Mouse (Mus musculus) testis, adult 2 months (tissue): ENCODE data around the gene Dhx30. TPM values are rescaled to one million over a fixed set of nuclear protein-coding genes. Genes with fewer than 3 reads are reported as not detected.

Source experiments
- H3K27ac ChIP-seq: fragments of 200-500 bp; 2 replicates; pipeline ENCODE4 v1.5.1; 2012; ENCODE audit warnings: low read depth, low read length; ENCODE audit not compliant: control insufficient read depth, insufficient read depth
- H3K27me3 ChIP-seq: fragments of 200-500 bp; 2 replicates; pipeline ENCODE4 v1.6.1; 2012; ENCODE audit warnings: mild to moderate bottlenecking, low read length, moderate library complexity; ENCODE audit not compliant: control insufficient read depth, insufficient read depth
- H3K36me3 ChIP-seq: fragments of 200-500 bp; 2 replicates; pipeline ENCODE4 v1.6.1; 2012; ENCODE audit warnings: mild to moderate bottlenecking, low read length; ENCODE audit not compliant: control insufficient read depth, insufficient read depth
- H3K4me1 ChIP-seq: fragments of 200-500 bp; 2 replicates; pipeline ENCODE4 v1.6.1; 2012; ENCODE audit warnings: low read length; ENCODE audit not compliant: control insufficient read depth, insufficient read depth
- H3K4me3 ChIP-seq: fragments of 200-500 bp; 2 replicates; pipeline ENCODE4 v1.5.1; 2012; ENCODE audit warnings: low read depth, mild to moderate bottlenecking, low read length, moderate library complexity, mixed read lengths; ENCODE audit not compliant: control insufficient read depth
- CTCF ChIP-seq: fragments of 200-500 bp; IDR thresholded peaks from 2 replicates; pipeline ENCODE4 v1.5.1; 2012; ENCODE audit warnings: low read depth, mild to moderate bottlenecking, inconsistent platforms, low read length, moderate library complexity; ENCODE audit not compliant: control insufficient read depth, insufficient read depth, insufficient replicate concordance
- POLR2A ChIP-seq: fragments of 200-500 bp; IDR thresholded peaks from 2 replicates; pipeline ENCODE4 v1.6.1; 2012; ENCODE audit warnings: low read depth, mild to moderate bottlenecking, inconsistent platforms, low read length, moderate library complexity; ENCODE audit not compliant: control insufficient read depth
- polyA plus RNA-seq: library from polyadenylated mRNA; depleted of rRNA; stranded (reverse); fragments of >200 nt; gene quantifications from 2 replicates; pipeline ENCODE4 v1.2.3, GENCODE M21; 2012

Gene Dhx30
- polyA plus RNA-seq, 1 experiment, result 160 TPM

DNA sequence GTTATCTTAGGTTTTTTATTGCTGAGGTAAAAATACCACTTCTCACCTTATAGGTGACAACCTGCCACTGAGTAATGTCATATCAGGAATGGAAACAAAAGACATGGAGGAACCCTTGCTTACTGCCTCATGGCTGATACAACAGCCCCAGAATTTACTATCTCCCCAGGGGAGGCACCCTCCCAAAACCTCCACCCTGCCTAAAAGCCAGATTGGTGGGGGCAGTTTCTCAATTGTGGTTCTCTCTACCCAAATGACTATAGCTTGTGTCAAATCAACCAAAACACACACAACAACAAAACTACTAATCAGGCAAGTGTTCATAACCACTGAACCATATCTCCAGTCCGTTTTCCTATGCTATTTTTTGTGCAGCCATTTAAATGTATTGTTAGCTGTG, 619 bp upstream of the Dhx30 start:
- H3K27me3 ChIP-seq, result no peaks in the 10 kb centered on the region
- no peak for TF ChIP-seq CTCF
- TF ChIP-seq POLR2A, result no peak
- peaks cover 9% of the 10 kb centered on the region for H3K4me1 ChIP-seq
- no peaks in the 10 kb centered on the region for H3K36me3 ChIP-seq
- H3K4me3 ChIP-seq, result peak overlapping the region; percentile 100; the same call in 1 of the 2 replicates
- H3K27ac ChIP-seq, result peak overlapping the region; percentile 89; the same call in 1 of the 2 replicates

DNA sequence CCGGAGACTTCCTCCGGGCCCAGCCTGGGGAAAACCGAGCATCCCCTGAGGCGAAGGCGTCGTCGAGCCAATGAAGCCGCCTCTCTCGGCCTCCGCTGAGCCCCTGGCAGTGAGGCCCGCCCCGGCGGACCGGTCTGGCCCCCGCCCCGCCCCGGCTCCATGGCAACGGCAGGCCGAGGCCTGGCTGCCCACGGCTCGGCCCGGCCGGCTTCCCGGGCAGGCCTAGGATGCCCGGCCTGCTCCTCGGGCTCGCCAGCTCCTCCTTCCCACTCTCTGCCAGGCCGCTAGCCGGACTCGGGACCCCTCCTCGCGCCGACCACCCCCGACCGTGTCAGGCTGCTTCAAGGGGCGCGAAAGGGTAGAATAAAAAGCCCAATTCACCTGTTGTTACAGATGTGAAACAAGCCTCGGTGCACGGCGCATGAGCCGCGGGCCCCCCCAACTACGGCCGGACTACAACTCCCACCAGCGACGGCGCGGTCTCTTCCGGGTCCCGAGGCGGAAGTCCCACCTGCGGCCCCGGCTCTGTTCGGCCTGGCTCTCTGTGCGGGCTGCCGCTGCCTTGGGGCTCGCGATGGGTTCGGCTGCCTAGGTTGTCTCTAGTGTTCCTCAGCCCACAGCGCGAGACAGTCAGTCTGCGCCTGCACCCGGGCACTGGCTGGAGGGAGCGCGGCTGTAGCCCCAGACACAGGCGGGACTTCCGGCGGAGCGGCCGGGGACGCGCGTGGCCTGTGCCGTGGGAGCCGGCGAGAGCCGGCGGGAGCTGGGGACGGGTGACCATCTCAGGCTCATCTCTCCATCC, 452 bp downstream of the Dhx30 start, which contains the start of gene Smarcc1:
Smarcc1 (plus strand) TSS at position 732 of the 802 bp plus-strand sequence.
- H3K27me3 ChIP-seq, result no peaks in the 10 kb centered on the region
- TF ChIP-seq POLR2A, result peak; percentile 70
- TF ChIP-seq CTCF, result no peak
- H3K36me3 ChIP-seq, result 0 out of 2 replicates have a peak, but pooled peaks cover 1% of the 10 kb centered on the region

DNA sequence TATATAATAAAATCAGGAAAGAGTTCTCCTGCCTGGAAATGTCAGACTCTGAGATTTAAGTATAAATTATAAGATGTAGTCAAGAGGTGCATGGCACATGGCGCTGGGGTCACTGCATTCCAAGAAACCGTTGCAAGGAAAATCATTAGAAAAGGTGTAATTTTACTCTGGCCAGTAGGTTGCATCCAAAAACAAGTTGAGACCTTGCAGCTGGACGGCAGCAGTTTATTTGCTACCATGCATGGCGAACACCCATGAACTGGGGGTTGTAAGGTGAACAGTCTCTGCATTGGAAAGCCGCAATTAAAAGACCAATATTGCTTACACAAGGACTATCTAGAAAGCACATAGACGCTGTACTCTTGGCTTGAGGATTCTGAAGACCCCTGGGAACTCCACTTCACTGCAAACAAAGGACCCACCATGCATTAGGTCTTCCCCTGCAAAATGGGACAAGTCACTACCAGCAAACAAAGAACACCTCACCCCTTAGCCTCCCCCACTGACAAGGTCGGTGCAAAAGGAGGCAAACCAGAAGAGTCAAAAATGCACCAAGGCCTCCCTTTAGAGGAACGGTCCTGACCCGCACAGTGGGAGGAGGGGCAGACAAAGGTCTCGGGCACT, 1.2 kb downstream of the Dhx30 start:
- H3K27ac ChIP-seq, result peak overlapping the region; percentile 93
- peak overlapping the region; percentile 100 for H3K4me3 ChIP-seq
- TF ChIP-seq POLR2A, result no peak
- TF ChIP-seq CTCF, result no peak
- no peaks in the 10 kb centered on the region for H3K27me3 ChIP-seq
- 0 out of 2 replicates have a peak, but pooled peaks cover 1% of the 10 kb centered on the region for H3K36me3 ChIP-seq
- H3K4me1 ChIP-seq, result peaks cover 9% of the 10 kb centered on the region

More for the DNA sequence above, 452 bp downstream of the Dhx30 start, which contains the start of gene Smarcc1:
- peak within 1 kb of the TSS; percentile 100 for H3K4me3 ChIP-seq
- peak within 1 kb of the TSS; percentile 93 for H3K27ac ChIP-seq
- H3K4me1 ChIP-seq, result peaks cover 9% of the 10 kb centered on the region

DNA sequence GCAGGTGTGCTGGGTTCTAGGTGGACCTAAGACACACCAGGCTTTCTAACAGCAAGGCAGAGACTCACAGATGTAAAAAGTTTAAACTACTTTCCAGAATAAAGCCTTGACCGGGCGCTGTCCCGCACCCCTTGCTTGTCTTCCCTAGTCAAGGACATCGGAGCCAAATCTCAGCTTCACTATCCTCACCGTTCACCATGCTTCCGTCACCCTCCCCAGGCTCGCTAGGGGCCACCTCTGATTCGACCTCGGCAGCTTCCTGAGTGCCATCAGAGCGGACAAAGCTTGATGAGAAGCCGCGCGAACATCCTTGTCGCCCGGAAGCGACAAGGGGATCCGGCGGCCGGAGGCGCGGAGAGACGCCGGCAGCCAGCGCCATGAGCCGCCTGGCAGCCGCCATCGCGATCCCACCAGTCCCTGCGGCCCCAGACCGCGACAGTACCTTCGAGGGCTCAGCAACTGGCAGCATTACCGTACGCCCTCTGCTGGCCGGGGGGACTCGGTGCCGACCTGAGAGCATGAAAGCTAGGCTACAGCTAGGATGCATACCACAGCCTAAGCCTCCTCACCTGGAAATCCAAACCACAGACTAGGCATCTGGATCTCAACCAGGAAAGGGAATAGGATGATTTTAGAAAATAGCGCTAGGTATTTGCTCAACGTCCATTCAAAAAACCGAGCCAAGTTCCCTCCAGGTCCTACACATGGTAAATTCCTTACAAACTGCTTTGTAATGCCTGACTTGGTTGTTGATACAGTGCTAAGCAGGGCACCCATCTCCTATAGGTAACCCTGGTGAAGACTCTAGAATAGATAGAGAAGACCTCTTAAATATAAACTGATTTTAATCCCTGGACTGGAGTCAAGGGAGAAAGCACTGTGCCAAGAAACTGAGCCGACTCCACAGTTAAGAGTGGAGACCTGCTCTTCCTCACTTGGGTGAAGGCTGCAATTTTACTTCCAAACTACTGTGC, 16.7 kb downstream of the Dhx30 start:
- peak; percentile 89 for TF ChIP-seq POLR2A
- TF ChIP-seq CTCF, result peak; percentile 97
- H3K36me3 ChIP-seq, result peaks cover 1% of the 10 kb centered on the region; the same call in 1 of the 2 replicates
- peak overlapping the region; percentile 76 for H3K27ac ChIP-seq
- no peaks in the 10 kb centered on the region; the same call in 1 of the 2 replicates for H3K4me1 ChIP-seq
- peak overlapping the region; percentile 93 for H3K4me3 ChIP-seq
- no peaks in the 10 kb centered on the region for H3K27me3 ChIP-seq

DNA sequence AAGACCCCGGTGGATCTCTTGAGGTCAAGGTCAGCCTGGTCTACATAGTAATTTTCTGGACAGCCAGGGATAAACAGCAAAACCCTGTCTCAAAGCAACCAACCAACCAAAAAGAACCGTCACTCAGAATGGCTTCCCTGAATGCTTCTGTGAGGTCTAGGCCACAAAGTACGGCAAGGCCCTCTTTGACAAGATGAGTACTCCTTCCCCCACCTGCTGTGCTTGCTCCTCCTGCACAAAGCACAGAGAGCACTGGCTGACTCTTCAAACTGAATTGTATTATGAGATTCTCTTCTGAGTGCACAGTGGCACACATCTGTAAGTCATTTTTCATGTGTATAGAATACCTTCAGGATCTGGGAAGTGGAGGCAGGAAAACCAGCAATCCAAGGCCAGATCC, 19.8 kb downstream of the Dhx30 start:
- H3K27me3 ChIP-seq, result no peaks in the 10 kb centered on the region
- H3K27ac ChIP-seq, result no peak overlapping the region
- no peak for TF ChIP-seq CTCF
- TF ChIP-seq POLR2A, result no peak
- no peak overlapping the region for H3K4me3 ChIP-seq
- H3K4me1 ChIP-seq, result no peaks in the 10 kb centered on the region; the same call in 1 of the 2 replicates
- peaks cover 2% of the 10 kb centered on the region for H3K36me3 ChIP-seq

DNA sequence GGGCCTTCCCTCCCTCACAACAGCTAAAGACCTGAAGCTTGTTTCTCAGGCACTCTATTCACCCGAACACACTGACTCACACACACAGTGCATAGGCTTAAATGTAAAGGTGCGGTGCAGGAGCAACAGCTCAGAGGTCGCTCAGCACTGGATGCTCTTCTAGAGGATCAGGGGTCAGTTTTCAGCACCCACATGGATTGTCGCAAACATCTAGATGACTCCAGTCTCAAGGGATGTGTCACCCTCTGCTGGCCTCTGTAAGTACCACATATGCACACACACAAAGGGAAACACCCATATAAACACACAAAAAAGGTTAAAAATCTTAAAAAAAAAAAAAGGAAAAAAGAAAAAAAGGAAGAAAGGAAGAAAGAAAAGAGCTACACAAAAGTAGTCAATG, 22.9 kb downstream of the Dhx30 start:
- Histone ChIP-seq H3K4me1 (no peaks in the 10 kb centered on the region; the same call in 1 of the 2 replicates), H3K27me3 (no peaks in the 10 kb centered on the region), H3K27ac (no peak overlapping the region), H3K36me3 (peaks cover 2% of the 10 kb centered on the region), H3K4me3 (no peak overlapping the region)
- TF ChIP-seq CTCF (no peak), POLR2A (no peak)
